Mouse (Mus musculus) limb, embryonic 15.5 days (tissue): Measurements from ENCODE around the gene Usp12. TPM values are rescaled to one million over a fixed set of nuclear protein-coding genes. Genes with fewer than 3 reads are reported as not detected.
"Not testable (repeated sequence)": the region's sequence is repeated elsewhere in the genome, so short reads cannot be mapped to it uniquely, and the experiment has no call there.

ENCODE experiments used
- ATAC-seq: fragments of 200-750 bp; cut with Nextera tagmentation; 2 replicates; pipeline ENCODE4 v1.8.0; 2017; ENCODE audit warnings: low read depth, moderate TSS enrichment; ENCODE audit not compliant: insufficient number of reproducible peaks, low FRiP score, low TSS enrichment
- H3K27ac ChIP-seq: fragments of 300-500 bp; sonication (generic); 2 replicates; pipeline ENCODE4 v1.5.1; 2015; ENCODE audit warnings: moderate library complexity, mild to moderate bottlenecking, inconsistent platforms
- H3K27me3 ChIP-seq: fragments of 300-500 bp; sonication (generic); 2 replicates; pipeline ENCODE4 v1.6.1; 2015; ENCODE audit warnings: inconsistent platforms
- H3K36me3 ChIP-seq: fragments of 300-500 bp; sonication (generic); 2 replicates; pipeline ENCODE4 v1.6.1; 2015; ENCODE audit warnings: inconsistent platforms
- H3K4me1 ChIP-seq: fragments of 300-500 bp; sonication (generic); 2 replicates; pipeline ENCODE4 v1.6.1; 2015; ENCODE audit warnings: inconsistent platforms
- H3K4me2 ChIP-seq: fragments of 300-500 bp; sonication (generic); 2 replicates; pipeline ENCODE4 v1.6.1; 2015; ENCODE audit warnings: mild to moderate bottlenecking, inconsistent platforms
- H3K4me3 ChIP-seq: fragments of 300-500 bp; sonication (generic); 2 replicates; pipeline ENCODE4 v1.5.1; 2015; ENCODE audit warnings: mild to moderate bottlenecking, inconsistent platforms
- H3K9ac ChIP-seq: fragments of 300-500 bp; sonication (generic); 2 replicates; pipeline ENCODE4 v1.6.1; 2015; ENCODE audit warnings: inconsistent platforms
- H3K9me3 ChIP-seq: fragments of 300-500 bp; sonication (generic); 2 replicates; pipeline ENCODE4 v1.6.1; 2016; ENCODE audit warnings: inconsistent platforms
- WGBS: fragments of 180-500 bp; shearing (Covaris S2); methylation state at CpG from one replicate; pipeline ENCODE4 v1.1.7; 2015; 5-methylcytosine and 5-hydroxymethylcytosine counted together
- polyA plus RNA-seq: library from polyadenylated mRNA; unstranded; fragments of >200 nt; fragmentation: Nextera tagmentation; extraction: Ambion mirVana; gene quantifications from 2 replicates; pipeline ENCODE4 v1.2.1, GENCODE M21; 2015

Usp12 gene
- polyA plus RNA-seq, 1 experiment from 2014 or later: 16.6 TPM

DNA sequence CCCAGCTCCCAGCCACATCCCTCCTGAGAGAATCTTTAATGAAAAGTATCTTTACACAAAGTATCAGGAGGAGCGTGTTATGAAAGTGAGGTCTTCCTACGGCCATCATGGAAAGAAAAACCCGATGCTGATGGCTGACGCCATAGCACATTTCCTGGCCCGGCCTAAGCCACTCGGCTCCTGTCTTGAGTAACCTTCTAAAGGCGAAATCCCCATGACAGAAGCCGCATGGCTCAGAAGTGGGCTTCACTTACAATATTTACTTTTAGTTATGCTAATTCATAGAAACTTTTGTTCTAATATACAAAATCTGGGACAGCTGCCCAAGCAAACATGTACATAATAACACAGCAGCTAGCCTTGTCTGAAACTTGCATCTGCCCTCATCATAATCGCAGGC lies 59.8 kb downstream of the Usp12 start:
- not testable (repeated sequence) for H3K4me1 ChIP-seq, H3K9ac ChIP-seq, H3K27me3 ChIP-seq, ATAC-seq, H3K27ac ChIP-seq, H3K4me2 ChIP-seq, H3K4me3 ChIP-seq, H3K9me3 ChIP-seq
- WGBS: 93% methylated on average over 1 of the region's 9 CpGs
- H3K36me3 ChIP-seq: peaks cover 46% of the 10 kb centered on the region

DNA sequence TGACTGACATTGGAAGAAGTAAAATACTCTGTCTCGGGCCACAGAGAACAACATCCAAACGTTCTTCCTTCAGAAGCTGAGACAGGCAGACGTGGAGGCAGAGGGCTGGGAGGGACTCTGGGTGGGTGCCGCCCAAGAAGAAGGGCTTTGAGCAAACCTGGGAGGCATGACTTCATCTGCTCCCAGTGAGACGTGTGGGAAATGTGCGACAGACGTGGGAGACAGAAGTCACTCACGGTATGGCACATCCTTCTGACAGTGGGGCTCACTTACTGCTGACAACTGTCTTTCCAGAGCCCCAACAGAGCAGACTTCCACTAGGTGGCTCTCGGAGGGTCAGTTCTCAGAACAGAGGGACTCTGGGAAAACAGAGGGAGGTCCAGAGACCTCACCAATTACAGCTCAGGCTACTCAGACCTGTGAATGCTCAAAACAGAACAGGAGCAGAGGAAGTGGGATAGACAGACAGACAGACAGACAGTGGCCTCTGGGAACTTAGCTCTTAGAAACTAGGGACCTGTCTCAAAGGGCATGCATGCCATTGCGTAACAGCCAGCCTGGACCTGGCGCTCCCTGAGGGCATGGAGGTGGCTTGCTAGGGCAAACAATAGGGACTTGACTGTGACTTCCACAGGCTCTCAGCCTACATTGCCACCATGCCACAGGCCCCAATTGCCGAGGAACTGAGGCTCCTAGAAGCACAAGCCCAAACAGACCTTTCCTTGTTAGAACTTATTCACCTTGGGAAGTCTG lies 60.7 kb downstream of the Usp12 start:
- no peak overlapping the region for H3K4me2 ChIP-seq
- no peak overlapping the region for H3K4me3 ChIP-seq
- no peak overlapping the region for H3K9ac ChIP-seq
- H3K4me1 ChIP-seq: peaks cover 3% of the 10 kb centered on the region; the same call in 1 of the 2 replicates
- ATAC-seq: no peak
- no peaks in the 10 kb centered on the region for H3K27me3 ChIP-seq
- WGBS: 60% methylated on average over 12 of the region's 12 CpGs
- H3K36me3 ChIP-seq: peaks cover 37% of the 10 kb centered on the region
- peak overlapping the region; percentile 33; the same call in 1 of the 2 replicates for H3K27ac ChIP-seq
- no peaks in the 10 kb centered on the region for H3K9me3 ChIP-seq

DNA sequence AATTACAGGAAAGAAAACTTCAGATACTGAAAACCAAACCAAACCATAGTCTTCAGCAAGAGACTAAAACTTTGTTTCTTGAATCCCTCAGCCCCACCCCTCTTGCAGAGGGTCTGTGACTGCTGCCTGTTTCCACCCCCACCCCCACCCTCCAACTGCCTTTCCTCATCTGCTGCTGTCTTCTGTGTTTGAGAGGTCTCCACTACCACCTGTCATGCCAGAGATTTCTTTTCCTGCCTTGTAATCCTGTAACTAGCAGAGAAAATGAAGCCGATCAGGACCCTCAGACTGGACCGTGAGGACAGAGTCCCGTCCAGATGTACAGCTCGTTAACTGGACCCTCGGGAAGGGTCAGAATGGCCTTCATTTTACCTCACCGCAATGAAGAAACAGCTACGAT lies 61.4 kb downstream of the Usp12 start:
- 50% methylated on average over 7 of the region's 7 CpGs for WGBS
- peaks cover 33% of the 10 kb centered on the region for H3K36me3 ChIP-seq
- peaks cover 3% of the 10 kb centered on the region; the same call in 1 of the 2 replicates for H3K4me1 ChIP-seq
- H3K27me3 ChIP-seq: no peaks in the 10 kb centered on the region
- no peak overlapping the region for H3K4me3 ChIP-seq
- no peaks in the 10 kb centered on the region for H3K9me3 ChIP-seq
- H3K4me2 ChIP-seq: no peak overlapping the region
- no peak for ATAC-seq
- no peak overlapping the region for H3K9ac ChIP-seq
- peak overlapping the region; percentile 33; the same call in 1 of the 2 replicates for H3K27ac ChIP-seq

DNA sequence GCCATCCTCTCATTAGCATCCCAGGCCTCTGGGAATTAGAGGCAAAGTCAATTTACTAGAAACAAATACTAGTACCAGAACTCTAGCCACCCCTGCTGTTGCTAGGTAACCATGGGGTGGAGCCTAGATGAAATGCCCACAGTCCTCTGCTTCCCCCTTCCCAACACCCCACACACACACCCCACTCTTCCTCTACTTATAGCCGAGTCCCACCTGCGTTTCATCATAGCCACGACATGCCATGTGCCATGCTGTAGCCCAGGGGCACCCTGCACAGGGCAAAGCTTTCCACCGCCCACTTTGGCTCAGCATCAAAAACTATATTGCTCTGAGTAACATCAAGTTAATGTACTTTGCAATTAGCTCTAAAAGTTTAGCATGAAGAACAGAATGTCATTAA lies 67.8 kb downstream of the Usp12 start:
- Histone ChIP-seq H3K27ac (no peak overlapping the region), H3K36me3 (no peaks in the 10 kb centered on the region), H3K4me2 (no peak overlapping the region), H3K4me3 (no peak overlapping the region), H3K9ac (no peak overlapping the region), H3K4me1 (no peaks in the 10 kb centered on the region), H3K9me3 (no peaks in the 10 kb centered on the region), H3K27me3 (no peaks in the 10 kb centered on the region)
- 56% methylated on average over 4 of the region's 4 CpGs for WGBS
- no peak for ATAC-seq

- no peak for ATAC-seq
- H3K36me3 ChIP-seq: no peaks in the 10 kb centered on the region
- no peak overlapping the region for H3K4me2 ChIP-seq
- H3K9ac ChIP-seq: no peak overlapping the region
- no peaks in the 10 kb centered on the region for H3K9me3 ChIP-seq
- 40% methylated on average over 3 of the region's 3 CpGs for WGBS
- no peak overlapping the region for H3K27ac ChIP-seq
- no peak overlapping the region for H3K4me3 ChIP-seq
- no peaks in the 10 kb centered on the region for H3K27me3 ChIP-seq
- H3K4me1 ChIP-seq: no peaks in the 10 kb centered on the region
Measured at GRCm38 (mm10) chr5:146724956-146725355, 69.8 kb downstream of the Usp12 start.

DNA sequence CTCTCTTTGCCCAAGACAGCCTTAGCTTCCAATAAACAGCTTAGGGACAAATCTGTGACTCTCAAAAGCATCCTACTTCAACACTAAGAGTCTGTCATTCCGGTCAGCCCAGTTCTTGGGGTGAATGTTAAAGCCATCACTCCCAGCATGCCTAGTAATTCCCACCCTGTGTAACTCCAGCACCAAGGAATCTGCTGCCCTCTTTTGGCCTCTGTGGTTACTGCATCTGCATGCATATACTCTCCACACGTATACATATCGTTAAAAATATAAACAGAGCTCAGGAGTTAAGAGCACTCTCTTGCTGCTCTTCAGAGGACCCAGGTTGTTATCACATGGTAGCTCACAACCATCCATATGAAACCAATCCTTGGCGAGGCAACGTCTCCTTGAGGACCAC lies 71.4 kb downstream of the Usp12 start:
- no peak overlapping the region for H3K9ac ChIP-seq
- no peak for ATAC-seq
- 90% methylated on average over 5 of the region's 5 CpGs for WGBS
- no peaks in the 10 kb centered on the region for H3K9me3 ChIP-seq
- H3K4me1 ChIP-seq: no peaks in the 10 kb centered on the region
- H3K4me2 ChIP-seq: no peak overlapping the region
- no peak overlapping the region for H3K27ac ChIP-seq
- H3K27me3 ChIP-seq: no peaks in the 10 kb centered on the region
- no peak overlapping the region for H3K4me3 ChIP-seq
- no peaks in the 10 kb centered on the region for H3K36me3 ChIP-seq

DNA sequence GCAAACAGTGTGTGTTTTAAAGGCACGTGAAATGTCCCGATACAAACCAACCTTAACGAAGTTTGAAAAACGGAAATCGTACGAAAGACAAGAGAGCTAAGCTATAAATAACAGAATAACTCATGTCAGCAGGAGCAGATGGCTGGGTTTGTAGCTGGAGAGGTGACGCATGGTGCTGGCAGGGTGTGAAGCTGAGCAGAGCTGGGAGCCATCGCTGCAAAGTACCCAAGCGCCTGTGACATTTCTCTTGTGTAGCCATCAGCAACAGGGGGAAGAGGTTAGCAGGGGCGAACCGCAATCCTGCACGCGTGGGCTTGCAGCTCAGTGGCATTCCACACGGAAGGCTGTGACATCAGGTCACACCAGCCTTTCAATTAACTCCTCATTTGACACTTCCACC lies 72.6 kb downstream of the Usp12 start:
- H3K4me3 ChIP-seq: no peak overlapping the region
- H3K4me1 ChIP-seq: no peaks in the 10 kb centered on the region
- no peak overlapping the region for H3K4me2 ChIP-seq
- no peak for ATAC-seq
- no peaks in the 10 kb centered on the region for H3K36me3 ChIP-seq
- H3K9ac ChIP-seq: no peak overlapping the region
- no peaks in the 10 kb centered on the region for H3K27me3 ChIP-seq
- no peak overlapping the region for H3K27ac ChIP-seq
- WGBS: 32% methylated on average over 14 of the region's 14 CpGs
- no peaks in the 10 kb centered on the region for H3K9me3 ChIP-seq

DNA sequence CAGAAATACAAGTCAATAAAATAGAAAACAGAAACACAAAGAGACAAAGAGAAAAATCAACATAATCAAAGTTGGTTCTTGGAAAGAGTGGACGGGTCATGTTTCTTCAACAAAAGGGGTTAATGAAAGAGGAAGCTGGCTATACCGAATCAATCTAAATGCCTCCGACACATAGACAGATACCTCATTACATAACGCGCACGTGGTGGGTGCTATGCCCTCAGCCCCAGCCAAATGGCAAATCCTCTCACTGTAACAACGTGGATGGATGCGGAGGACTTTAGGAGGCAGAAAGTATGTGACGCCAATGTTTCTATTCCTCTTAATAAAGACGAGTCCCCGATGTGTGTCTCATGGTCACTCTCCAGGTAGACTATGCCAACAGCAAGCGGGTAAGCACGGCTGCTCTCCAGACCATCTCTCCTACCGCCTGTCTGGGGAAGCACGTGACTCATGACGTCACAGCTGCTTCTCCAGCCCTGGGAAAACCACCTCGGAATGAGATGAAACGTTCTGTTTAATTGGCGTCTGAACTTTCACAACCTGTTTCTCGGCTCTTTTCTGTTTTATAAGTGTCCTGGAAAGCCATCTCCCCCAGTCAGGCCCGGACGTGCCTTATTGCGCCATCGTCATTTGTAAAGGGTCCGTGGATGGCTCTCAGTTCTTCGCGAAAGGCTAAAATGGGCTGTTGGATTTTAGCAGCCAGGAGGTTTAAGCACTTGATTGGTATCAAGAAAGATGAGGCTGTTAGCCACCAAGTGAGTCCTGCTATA lies 75.0 kb downstream of the Usp12 start:
- Histone ChIP-seq H3K27me3 (no peaks in the 10 kb centered on the region), H3K4me3 (no peak overlapping the region), H3K27ac (no peak overlapping the region), H3K9ac (no peak overlapping the region), H3K36me3 (no peaks in the 10 kb centered on the region), H3K4me1 (no peaks in the 10 kb centered on the region), H3K9me3 (no peaks in the 10 kb centered on the region), H3K4me2 (no peak overlapping the region)
- ATAC-seq: no peak
- 66% methylated on average over 27 of the region's 27 CpGs for WGBS

GRCm38 (mm10) chr5:146713836-146714235 lies 81.0 kb downstream of the Usp12 start:
- Histone ChIP-seq H3K27me3 (no peaks in the 10 kb centered on the region), H3K4me3 (no peak overlapping the region), H3K4me1 (no peaks in the 10 kb centered on the region), H3K9ac (no peak overlapping the region), H3K36me3 (no peaks in the 10 kb centered on the region), H3K27ac (no peak overlapping the region), H3K9me3 (no peaks in the 10 kb centered on the region), H3K4me2 (no peak overlapping the region)
- 82% methylated on average over 12 of the region's 12 CpGs for WGBS
- no peak for ATAC-seq

GRCm38 (mm10) chr5:146713088-146713487 lies 81.7 kb downstream of the Usp12 start:
- H3K9me3 ChIP-seq: no peaks in the 10 kb centered on the region

DNA sequence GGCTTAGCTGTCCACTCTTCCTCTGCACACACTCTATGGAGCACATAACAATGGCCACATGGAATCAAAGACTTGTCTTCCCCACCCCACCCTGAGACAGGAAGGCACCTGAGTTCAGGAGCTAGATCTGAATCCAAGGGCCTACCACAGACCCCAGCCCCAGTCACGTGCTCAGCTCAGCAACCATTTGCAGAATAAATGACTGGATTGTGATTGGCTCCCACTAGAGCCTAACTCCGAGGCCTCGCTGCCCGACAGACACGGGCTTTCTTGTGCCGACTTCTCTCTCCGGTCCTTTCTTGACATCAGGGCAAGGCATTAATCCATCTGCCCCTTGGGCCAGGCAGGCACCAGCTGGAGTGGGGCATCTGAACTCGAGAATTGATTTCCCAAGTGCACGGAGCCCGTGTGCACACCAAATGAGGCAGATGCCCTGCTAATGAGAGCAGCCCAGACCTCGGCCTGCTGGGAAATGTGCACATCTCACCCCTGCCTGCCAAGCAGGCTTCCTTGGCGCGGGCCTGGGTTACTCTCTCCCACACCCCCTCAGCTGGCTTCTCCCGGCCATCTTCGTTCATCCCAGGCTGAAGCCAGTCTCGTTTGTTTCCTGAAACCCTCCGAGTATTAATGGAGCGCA lies 82.4 kb downstream of the Usp12 start:
- H3K4me3 ChIP-seq: no peak overlapping the region
- H3K27ac ChIP-seq: no peak overlapping the region; the same call in 1 of the 2 replicates
- H3K27me3 ChIP-seq: no peaks in the 10 kb centered on the region
- H3K36me3 ChIP-seq: no peaks in the 10 kb centered on the region
- no peaks in the 10 kb centered on the region for H3K4me1 ChIP-seq
- WGBS: 61% methylated on average over 18 of the region's 18 CpGs
- H3K9me3 ChIP-seq: no peaks in the 10 kb centered on the region
- peak; percentile 50; the same call in 1 of the 2 replicates for ATAC-seq
- H3K4me2 ChIP-seq: no peak overlapping the region
- H3K9ac ChIP-seq: no peak overlapping the region

More at GRCm38 (mm10) chr5:146713088-146713487, 81.7 kb downstream of the Usp12 start:
- no peak overlapping the region for H3K4me3 ChIP-seq
- H3K4me2 ChIP-seq: no peak overlapping the region
- no peak overlapping the region for H3K27ac ChIP-seq
- H3K4me1 ChIP-seq: no peaks in the 10 kb centered on the region
- H3K27me3 ChIP-seq: no peaks in the 10 kb centered on the region
- no peak overlapping the region for H3K9ac ChIP-seq
- 65% methylated on average over 10 of the region's 10 CpGs for WGBS
- ATAC-seq: no peak
- no peaks in the 10 kb centered on the region for H3K36me3 ChIP-seq

DNA sequence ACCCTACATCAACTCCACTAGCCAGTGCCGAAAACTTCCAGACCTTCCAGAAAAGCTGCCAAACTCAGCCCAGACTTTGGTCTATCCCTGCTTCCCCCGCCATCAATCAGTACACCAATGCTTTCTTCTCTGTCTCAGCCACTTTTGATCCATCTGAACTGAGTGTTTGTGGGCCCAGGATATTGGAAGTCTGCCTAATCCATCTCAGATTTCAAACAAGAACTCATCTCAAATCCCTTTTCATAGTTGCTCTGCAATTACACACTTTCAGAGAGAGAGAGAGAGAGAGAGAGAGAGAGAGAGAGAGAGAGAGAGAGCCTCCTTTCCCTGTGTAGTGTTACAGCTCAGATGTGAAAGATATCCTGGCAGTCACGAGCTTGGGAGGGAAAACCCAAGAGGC lies 85.4 kb downstream of the Usp12 start:
- Histone ChIP-seq H3K27me3 (no peaks in the 10 kb centered on the region), H3K9me3 (no peaks in the 10 kb centered on the region), H3K36me3 (no peaks in the 10 kb centered on the region), H3K27ac (no peak overlapping the region), H3K4me1 (no peaks in the 10 kb centered on the region), H3K4me3 (no peak overlapping the region), H3K9ac (no peak overlapping the region), H3K4me2 (no peak overlapping the region)
- ATAC-seq: no peak
- 44% methylated on average over 3 of the region's 3 CpGs for WGBS
